Mouse (Mus musculus): ENCODE measurements around the gene Osbpl6. TPM values are rescaled to one million over a fixed set of nuclear protein-coding genes. Genes with fewer than 3 reads are reported as not detected.
"Not testable (repeated sequence)": the region's sequence is repeated elsewhere in the genome, so short reads cannot be mapped to it uniquely, and the experiment has no call there.

Osbpl6 gene
- polyA plus RNA-seq, 1 experiment from 2014 or later, result 24.6 TPM

GRCm38 (mm10) chr2:76590221-76590620 lies 183.9 kb downstream of the Osbpl6 start:
- no peak for ATAC-seq (replicated peaks)
- Histone ChIP-seq H3K4me2 (replicated peaks) (no peak overlapping the region), H3K27ac (replicated peaks) (no peak overlapping the region), H3K4me1 (no peaks in the 10 kb centered on the region), H3K9me3 (no peaks in the 10 kb centered on the region), H3K27me3 (no peaks in the 10 kb centered on the region), H3K36me3 (peaks cover 19% of the 10 kb centered on the region; the same call in 1 of the 2 replicates), H3K4me3 (no peak overlapping the region), H3K9ac (replicated peaks) (no peak overlapping the region)
- 94% methylated on average over 7 of the region's 7 CpGs for WGBS

- no peak overlapping the region for H3K4me2 ChIP-seq (replicated peaks)
- H3K4me3 ChIP-seq, result no peak overlapping the region
- H3K9ac ChIP-seq (replicated peaks), result no peak overlapping the region
- 35% methylated on average over 3 of the region's 3 CpGs for WGBS
- no peaks in the 10 kb centered on the region for H3K27me3 ChIP-seq
- peaks cover 18% of the 10 kb centered on the region; the same call in 1 of the 2 replicates for H3K36me3 ChIP-seq
- no peaks in the 10 kb centered on the region for H3K4me1 ChIP-seq
- H3K9me3 ChIP-seq, result no peaks in the 10 kb centered on the region
- no peak overlapping the region for H3K27ac ChIP-seq (replicated peaks)
- ATAC-seq (replicated peaks), result no peak
Observed at GRCm38 (mm10) chr2:76592401-76592924, 186.2 kb downstream of the Osbpl6 start.

- Histone ChIP-seq H3K9ac (replicated peaks) (no peak overlapping the region), H3K4me3 (no peak overlapping the region), H3K9me3 (no peaks in the 10 kb centered on the region), H3K27ac (replicated peaks) (no peak overlapping the region), H3K4me2 (replicated peaks) (no peak overlapping the region), H3K27me3 (no peaks in the 10 kb centered on the region), H3K4me1 (no peaks in the 10 kb centered on the region), H3K36me3 (peaks cover 13% of the 10 kb centered on the region; the same call in 1 of the 2 replicates)
- ATAC-seq (replicated peaks), result no peak
- 82% methylated on average over 11 of the region's 11 CpGs for WGBS
Observed at GRCm38 (mm10) chr2:76597521-76597920, 191.2 kb downstream of the Osbpl6 start.

DNA sequence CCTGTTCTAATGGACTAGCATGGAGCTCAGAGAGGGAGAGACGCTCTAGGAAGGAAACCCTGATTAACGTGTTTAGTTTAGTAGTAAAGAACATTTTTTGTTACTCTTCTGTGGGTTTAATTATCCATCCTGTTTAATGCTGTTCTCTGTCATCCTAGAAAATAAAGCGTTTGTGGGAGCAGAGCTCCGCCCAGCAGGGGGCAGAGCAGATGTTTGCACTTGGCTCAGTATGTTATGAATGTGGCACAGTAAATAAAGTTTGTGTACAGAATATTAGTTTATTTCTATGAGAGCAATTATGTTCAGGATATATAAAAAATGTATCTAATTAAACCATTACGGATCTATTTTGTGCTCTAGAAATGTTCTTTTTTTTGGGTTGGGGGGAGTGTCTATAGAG lies 192.9 kb downstream of the Osbpl6 start:
- H3K9me3 ChIP-seq, result no peaks in the 10 kb centered on the region
- no peaks in the 10 kb centered on the region for H3K4me1 ChIP-seq
- no peaks in the 10 kb centered on the region for H3K27me3 ChIP-seq
- no peak overlapping the region for H3K4me3 ChIP-seq
- ATAC-seq (replicated peaks), result no peak
- peaks cover 13% of the 10 kb centered on the region; the same call in 1 of the 2 replicates for H3K36me3 ChIP-seq
- no peak overlapping the region for H3K27ac ChIP-seq (replicated peaks)
- WGBS, result 53% methylated on average over 5 of the region's 5 CpGs
- H3K9ac ChIP-seq (replicated peaks), result no peak overlapping the region
- no peak overlapping the region for H3K4me2 ChIP-seq (replicated peaks)

GRCm38 (mm10) chr2:76602256-76602655 lies 195.9 kb downstream of the Osbpl6 start:
- H3K27ac ChIP-seq (replicated peaks), result no peak overlapping the region
- H3K36me3 ChIP-seq, result no peaks in the 10 kb centered on the region
- no peak overlapping the region for H3K4me2 ChIP-seq (replicated peaks)
- H3K4me1 ChIP-seq, result no peaks in the 10 kb centered on the region
- H3K9ac ChIP-seq (replicated peaks), result no peak overlapping the region
- ATAC-seq (replicated peaks), result no peak
- H3K9me3 ChIP-seq, result no peaks in the 10 kb centered on the region
- WGBS, result 100% methylated on average over 1 of the region's 1 CpGs
- no peak overlapping the region for H3K4me3 ChIP-seq
- H3K27me3 ChIP-seq, result no peaks in the 10 kb centered on the region

GRCm38 (mm10) chr2:76606704-76607103 lies 200.4 kb downstream of the Osbpl6 start:
- H3K9me3 ChIP-seq, result no peaks in the 10 kb centered on the region
- H3K27me3 ChIP-seq, result no peaks in the 10 kb centered on the region
- H3K36me3 ChIP-seq, result no peaks in the 10 kb centered on the region
- no peaks in the 10 kb centered on the region for H3K4me1 ChIP-seq
- no peak for ATAC-seq (replicated peaks)
- no peak overlapping the region for H3K27ac ChIP-seq (replicated peaks)
- WGBS, result 94% methylated on average over 3 of the region's 3 CpGs
- H3K4me3 ChIP-seq, result no peak overlapping the region
- no peak overlapping the region for H3K4me2 ChIP-seq (replicated peaks)
- H3K9ac ChIP-seq (replicated peaks), result no peak overlapping the region

- H3K9me3 ChIP-seq, result no peaks in the 10 kb centered on the region
- no peaks in the 10 kb centered on the region for H3K36me3 ChIP-seq
- no peak overlapping the region for H3K27ac ChIP-seq (replicated peaks)
- H3K4me3 ChIP-seq, result no peak overlapping the region
- H3K9ac ChIP-seq (replicated peaks), result no peak overlapping the region
- 67% methylated on average over 10 of the region's 10 CpGs for WGBS
- H3K27me3 ChIP-seq, result no peaks in the 10 kb centered on the region
- H3K4me2 ChIP-seq (replicated peaks), result no peak overlapping the region
- ATAC-seq (replicated peaks), result no peak
- H3K4me1 ChIP-seq, result no peaks in the 10 kb centered on the region
Observed at GRCm38 (mm10) chr2:76610326-76611104, 204.2 kb downstream of the Osbpl6 start.

GRCm38 (mm10) chr2:76611996-76612395 lies 205.7 kb downstream of the Osbpl6 start:
- H3K9ac ChIP-seq (replicated peaks), result no peak overlapping the region
- no peaks in the 10 kb centered on the region for H3K9me3 ChIP-seq
- H3K27ac ChIP-seq (replicated peaks), result no peak overlapping the region
- no peak overlapping the region for H3K4me3 ChIP-seq
- H3K4me2 ChIP-seq (replicated peaks), result no peak overlapping the region
- 83% methylated on average over 3 of the region's 3 CpGs for WGBS
- no peaks in the 10 kb centered on the region for H3K4me1 ChIP-seq
- no peaks in the 10 kb centered on the region for H3K27me3 ChIP-seq
- ATAC-seq (replicated peaks), result no peak
- no peaks in the 10 kb centered on the region for H3K36me3 ChIP-seq

DNA sequence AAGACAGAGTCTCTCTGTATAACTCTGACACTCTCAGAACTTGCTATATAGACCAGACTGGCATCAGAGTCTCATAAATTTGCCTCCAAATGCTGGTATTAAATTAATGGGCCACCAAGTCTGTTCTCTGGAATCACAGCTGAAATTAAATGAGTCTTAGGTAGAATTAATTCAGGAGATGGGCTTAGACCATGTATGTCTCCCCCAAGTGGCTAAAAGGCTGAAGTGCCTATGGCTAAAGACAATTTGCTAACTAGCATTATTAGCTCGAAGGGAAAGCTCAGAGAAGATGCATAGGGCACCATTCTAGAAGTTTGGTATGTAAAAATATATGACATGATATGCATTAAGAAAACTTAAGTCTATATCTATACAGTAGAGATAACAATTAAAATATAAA lies 211.8 kb downstream of the Osbpl6 start:
- peak; percentile 76 for ATAC-seq (replicated peaks)
- WGBS, result 24% methylated on average over 1 of the region's 1 CpGs
- Histone ChIP-seq H3K9me3 (no peaks in the 10 kb centered on the region), H3K27ac (replicated peaks) (no peak overlapping the region), H3K4me3 (no peak overlapping the region), H3K36me3 (peaks cover 1% of the 10 kb centered on the region; the same call in 1 of the 2 replicates), H3K4me1 (no peaks in the 10 kb centered on the region), H3K27me3 (no peaks in the 10 kb centered on the region), H3K9ac (replicated peaks) (no peak overlapping the region), H3K4me2 (replicated peaks) (no peak overlapping the region)

DNA sequence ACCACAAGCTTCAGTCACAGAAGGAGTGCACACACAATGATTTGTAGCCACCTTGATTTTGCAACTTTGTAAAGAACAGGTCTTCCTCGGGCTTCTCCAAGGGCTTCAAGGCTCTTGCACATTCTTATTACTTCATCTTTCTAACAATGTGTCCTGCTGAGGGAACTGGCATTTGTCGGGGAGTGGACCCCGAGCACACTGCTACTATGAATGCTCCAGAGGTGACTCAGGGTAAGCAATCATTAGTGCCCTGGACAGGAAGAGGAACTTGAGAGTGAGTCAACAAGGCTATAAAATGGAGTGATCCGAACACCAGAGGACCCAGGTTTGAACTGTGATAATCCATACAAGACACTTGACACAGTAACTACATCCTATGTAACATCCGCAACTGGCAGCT lies 213.9 kb downstream of the Osbpl6 start:
- Histone ChIP-seq H3K36me3 (peaks cover 11% of the 10 kb centered on the region), H3K9ac (replicated peaks) (no peak overlapping the region), H3K4me1 (no peaks in the 10 kb centered on the region), H3K27ac (replicated peaks) (no peak overlapping the region), H3K9me3 (no peaks in the 10 kb centered on the region), H3K27me3 (no peaks in the 10 kb centered on the region), H3K4me2 (replicated peaks) (no peak overlapping the region), H3K4me3 (no peak overlapping the region)
- no peak for ATAC-seq (replicated peaks)
- 93% methylated on average over 5 of the region's 5 CpGs for WGBS

- H3K27me3 ChIP-seq, result no peaks in the 10 kb centered on the region
- H3K4me1 ChIP-seq, result no peaks in the 10 kb centered on the region
- no peak for ATAC-seq (replicated peaks)
- WGBS, result 79% methylated on average over 1 of the region's 1 CpGs
- H3K4me2 ChIP-seq (replicated peaks), result no peak overlapping the region
- no peak overlapping the region for H3K27ac ChIP-seq (replicated peaks)
- H3K9ac ChIP-seq (replicated peaks), result no peak overlapping the region
- H3K4me3 ChIP-seq, result no peak overlapping the region
- no peaks in the 10 kb centered on the region for H3K9me3 ChIP-seq
- peaks cover 25% of the 10 kb centered on the region for H3K36me3 ChIP-seq
Observed at GRCm38 (mm10) chr2:76621724-76622123, 215.4 kb downstream of the Osbpl6 start.

GRCm38 (mm10) chr2:76622316-76622715 lies 216.0 kb downstream of the Osbpl6 start:
- H3K36me3 ChIP-seq, result peaks cover 31% of the 10 kb centered on the region
- H3K27ac ChIP-seq (replicated peaks); H3K4me3 ChIP-seq; ATAC-seq (replicated peaks); H3K27me3 ChIP-seq; H3K9me3 ChIP-seq; H3K4me2 ChIP-seq (replicated peaks); H3K4me1 ChIP-seq; H3K9ac ChIP-seq (replicated peaks): not testable (repeated sequence)
- 100% methylated on average over 2 of the region's 2 CpGs for WGBS

GRCm38 (mm10) chr2:76630293-76630692 lies 224.0 kb downstream of the Osbpl6 start:
- Histone ChIP-seq H3K9me3 (no peaks in the 10 kb centered on the region), H3K4me3 (no peak overlapping the region), H3K4me1 (no peaks in the 10 kb centered on the region), H3K27ac (replicated peaks) (no peak overlapping the region), H3K27me3 (no peaks in the 10 kb centered on the region), H3K9ac (replicated peaks) (no peak overlapping the region), H3K36me3 (peaks cover 85% of the 10 kb centered on the region), H3K4me2 (replicated peaks) (no peak overlapping the region)
- ATAC-seq (replicated peaks), result no peak
- 96% methylated on average over 12 of the region's 12 CpGs for WGBS
